Mouse (Mus musculus): ENCODE measurements around the gene Rad54l. TPM values are rescaled to one million over a fixed set of nuclear protein-coding genes. Genes with fewer than 3 reads are reported as not detected.

Gene Rad54l
- polyA plus RNA-seq, 1 experiment from 2014 or later: 83.3 TPM

- no peak for DNase-seq (ENCODE audit: low spot score)
- no peaks in the 10 kb centered on the region for H3K9me3 ChIP-seq (replicated peaks)
- 84% methylated on average over 7 of the region's 7 CpGs for WGBS
Observed at GRCm38 (mm10) chr4:116048130-116048920, 75.2 kb downstream of the Rad54l start.

GRCm38 (mm10) chr4:116047681-116048080, 75.8 kb downstream of the Rad54l start:
- Histone ChIP-seq H3K9me3 (replicated peaks) (no peaks in the 10 kb centered on the region), H3K27ac (no peak overlapping the region), H3K36me3 (peaks cover 30% of the 10 kb centered on the region), H3K27me3 (ENCODE audit: low read depth, poor library complexity, severe bottlenecking) (no peaks in the 10 kb centered on the region), H3K4me3 (no peak overlapping the region), H3K4me1 (peaks cover 5% of the 10 kb centered on the region)
- DNase-seq (ENCODE audit: low spot score): no peak
- WGBS: 86% methylated on average over 1 of the region's 1 CpGs

More at GRCm38 (mm10) chr4:116048130-116048920, 75.2 kb downstream of the Rad54l start:
- H3K36me3 ChIP-seq: peaks cover 24% of the 10 kb centered on the region
- H3K4me3 ChIP-seq: no peak overlapping the region
- H3K27ac ChIP-seq: no peak overlapping the region
- peaks cover 10% of the 10 kb centered on the region for H3K4me1 ChIP-seq
- no peaks in the 10 kb centered on the region for H3K27me3 ChIP-seq (ENCODE audit: low read depth, poor library complexity, severe bottlenecking)

- no peaks in the 10 kb centered on the region for H3K4me1 ChIP-seq
Observed at GRCm38 (mm10) chr4:116046604-116047003, 76.9 kb downstream of the Rad54l start.

More at GRCm38 (mm10) chr4:116046604-116047003, 76.9 kb downstream of the Rad54l start:
- H3K27me3 ChIP-seq (ENCODE audit: low read depth, poor library complexity, severe bottlenecking): no peaks in the 10 kb centered on the region
- 93% methylated on average over 2 of the region's 2 CpGs for WGBS
- no peak overlapping the region for H3K4me3 ChIP-seq
- H3K9me3 ChIP-seq (replicated peaks): no peaks in the 10 kb centered on the region
- H3K36me3 ChIP-seq: peaks cover 38% of the 10 kb centered on the region
- no peak for DNase-seq (ENCODE audit: low spot score)
- no peak overlapping the region for H3K27ac ChIP-seq

Other genes starting within 250 kb of the Rad54l start
- not detected in 2 replicates for gene Kncn, start 239.3 kb downstream of the Rad54l start, polyA plus RNA-seq (2016; fragmentation: Nextera tagmentation; extraction: Ambion mirVana)
- gene 6430628N08Rik, start 233.0 kb downstream of the Rad54l start, polyA plus RNA-seq (2016; fragmentation: Nextera tagmentation; extraction: Ambion mirVana): 0.11 TPM in 1 of 2 replicates, not detected in the other
- 0.05 and 0.11 TPM in 2 replicates for gene Dmbx1, start 183.8 kb downstream of the Rad54l start, polyA plus RNA-seq (2016; fragmentation: Nextera tagmentation; extraction: Ambion mirVana)
- gene Faah, start 105.8 kb downstream of the Rad54l start, polyA plus RNA-seq (2016; fragmentation: Nextera tagmentation; extraction: Ambion mirVana): 0.49 and 0.58 TPM in 2 replicates
- gene Nsun4, start 69.8 kb downstream of the Rad54l start, polyA plus RNA-seq (2016; fragmentation: Nextera tagmentation; extraction: Ambion mirVana): 16.5 and 17.8 TPM in 2 replicates
- 486 and 492 TPM in 2 replicates for gene Uqcrh, start 48.6 kb downstream of the Rad54l start, polyA plus RNA-seq (2016; fragmentation: Nextera tagmentation; extraction: Ambion mirVana)
- 73.4 and 81.0 TPM in 2 replicates for gene Lrrc41, start 48.4 kb downstream of the Rad54l start, polyA plus RNA-seq (2016; fragmentation: Nextera tagmentation; extraction: Ambion mirVana)
- gene Pomgnt1, start 150 bp upstream of the Rad54l start, polyA plus RNA-seq (2016; fragmentation: Nextera tagmentation; extraction: Ambion mirVana): 59.2 and 67.7 TPM in 2 replicates
- gene Lurap1, start 27.6 kb upstream of the Rad54l start, polyA plus RNA-seq (2016; fragmentation: Nextera tagmentation; extraction: Ambion mirVana): 1.6 and 2.2 TPM in 2 replicates
- not detected in 2 replicates for gene Tspan1, start 43.9 kb upstream of the Rad54l start, polyA plus RNA-seq (2016; fragmentation: Nextera tagmentation; extraction: Ambion mirVana)
- not detected in 2 replicates for gene 1700042G07Rik, start 49.7 kb upstream of the Rad54l start, polyA plus RNA-seq (2016; fragmentation: Nextera tagmentation; extraction: Ambion mirVana)
- gene Gm49337, start 49.7 kb upstream of the Rad54l start, polyA plus RNA-seq (2016; fragmentation: Nextera tagmentation; extraction: Ambion mirVana): not detected in 2 replicates
- 26.6 and 45.2 TPM in 2 replicates for gene Pik3r3, start 97.9 kb upstream of the Rad54l start, polyA plus RNA-seq (2016; fragmentation: Nextera tagmentation; extraction: Ambion mirVana)